Mouse (Mus musculus): ENCODE results near the gene Col6a6. TPM values are rescaled to one million over a fixed set of nuclear protein-coding genes. Genes with fewer than 3 reads are reported as not detected.

Col6a6 gene
- polyA plus RNA-seq, 1 experiment = 0.75 TPM

Other genes with a start within 250 kb of the Col6a6 start
- gene Pik3r4, start 185.2 kb downstream of the Col6a6 start, polyA plus RNA-seq (2012; ENCODE audit: insufficient read depth, insufficient read length, missing spikeins) = 8.1 and 10.5 TPM in 2 replicates
- gene Col6a5, start 132.5 kb upstream of the Col6a6 start, polyA plus RNA-seq (2012; ENCODE audit: insufficient read depth, insufficient read length, missing spikeins) = not detected in 2 replicates